Mouse (Mus musculus) left cerebral cortex, adult 11 months (tissue): ENCODE data around the gene Bcl2l13.
"Not testable (repeated sequence)": the region's sequence is repeated elsewhere in the genome, so short reads cannot be mapped to it uniquely, and the experiment has no call there.

Experiments
- DNase-seq: peaks from one replicate; pipeline ENCODE4 v3.0.0; 2022; ENCODE audit warnings: low spot score

Bcl2l13 gene

GRCm38 (mm10) chr6:120901776-120902645 lies 66.0 kb downstream of the Bcl2l13 start:
- DNase-seq, result no peak

DNA sequence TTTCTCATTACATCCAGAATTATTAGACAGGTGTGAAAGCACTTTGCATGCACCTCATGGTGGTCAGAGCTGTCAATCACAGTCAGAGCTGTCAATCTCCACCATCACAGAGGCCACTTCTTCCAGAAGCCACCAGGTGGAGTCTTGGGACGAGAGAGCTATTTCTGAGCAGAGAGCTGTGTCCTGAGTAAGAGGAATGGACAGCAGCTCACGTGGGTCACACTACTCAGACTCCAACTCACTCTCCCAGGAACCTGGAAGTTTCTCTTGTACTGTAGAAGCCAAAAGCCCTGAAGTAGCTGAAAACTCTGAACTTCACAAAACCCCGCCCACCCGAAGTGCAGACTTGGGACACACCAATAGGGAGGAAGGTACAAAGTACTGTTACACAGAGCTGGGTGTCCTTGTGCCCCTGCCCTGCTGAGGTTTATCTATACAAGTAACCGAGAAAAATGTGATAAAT lies 67.5 kb downstream of the Bcl2l13 start:
- DNase-seq, result no peak

GRCm38 (mm10) chr6:120903961-120904360 lies 67.9 kb downstream of the Bcl2l13 start:
- DNase-seq, result no peak

DNA sequence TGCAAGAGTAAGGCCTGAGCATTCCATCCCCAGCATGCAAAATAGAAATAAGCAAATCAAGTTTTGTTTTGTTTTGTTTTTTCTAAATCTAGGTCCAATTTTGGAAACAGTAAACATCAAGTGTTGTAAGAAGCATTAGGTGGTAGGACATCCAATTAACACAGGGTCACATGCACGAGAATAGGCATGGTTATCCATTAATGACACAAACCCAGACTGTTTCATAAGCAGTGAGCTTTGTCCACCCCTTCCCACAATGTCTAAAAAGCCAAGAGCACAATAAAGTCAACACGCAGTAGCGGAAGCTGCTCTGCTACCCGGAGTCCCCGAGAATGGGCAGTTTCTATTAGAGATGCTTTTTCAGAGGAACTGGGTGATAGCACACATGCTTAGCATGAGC lies 69.1 kb downstream of the Bcl2l13 start:
- DNase-seq, result no peak

- DNase-seq, result no peak
These were observed 70.5 kb downstream of the Bcl2l13 start for GRCm38 (mm10) chr6:120906521-120906920.

- not testable (repeated sequence) for DNase-seq
These were observed 72.0 kb downstream of the Bcl2l13 start for GRCm38 (mm10) chr6:120907876-120908597.

GRCm38 (mm10) chr6:120909501-120909900 lies 73.5 kb downstream of the Bcl2l13 start:
- DNase-seq, result no peak

DNA sequence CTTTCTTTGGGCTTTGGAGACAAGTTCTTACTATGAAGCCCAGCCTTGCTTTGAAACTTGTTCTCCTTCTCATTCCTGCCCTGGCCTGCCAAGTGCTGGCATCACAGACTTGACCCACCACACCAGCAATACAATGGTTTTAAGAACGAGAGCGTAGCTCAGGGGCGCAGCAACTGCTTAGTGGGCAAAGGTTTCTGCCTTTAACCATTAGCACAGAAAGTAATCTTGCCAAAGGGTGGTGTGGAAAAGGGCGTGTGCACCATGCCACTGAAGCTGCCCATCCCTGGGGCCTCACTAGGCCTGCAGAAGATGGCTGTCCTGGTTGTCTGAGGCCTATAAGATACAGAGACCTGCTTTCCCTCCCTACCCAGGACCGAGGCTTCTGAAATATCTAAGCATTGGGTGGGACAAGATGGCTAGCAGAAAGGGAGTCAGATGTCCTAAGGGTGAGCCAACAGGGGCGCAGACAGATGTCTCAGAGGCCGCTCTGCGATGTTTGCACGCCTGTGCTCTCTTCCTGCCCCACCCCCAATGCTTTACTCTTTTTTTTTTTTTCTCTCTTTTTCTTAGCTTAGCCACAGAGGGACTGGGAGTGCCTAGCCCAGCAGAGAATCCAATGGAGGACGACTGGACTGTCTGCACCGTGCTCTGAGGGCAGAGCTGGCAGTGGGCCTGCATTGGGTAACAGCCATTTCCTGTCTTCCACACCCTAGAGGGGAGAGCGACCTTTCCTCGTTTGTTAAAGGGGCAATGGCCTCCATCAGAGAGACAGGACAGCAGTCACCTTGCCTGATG lies 75.4 kb downstream of the Bcl2l13 start:
- DNase-seq, result no peak

- DNase-seq, result no peak
These were observed 76.9 kb downstream of the Bcl2l13 start for GRCm38 (mm10) chr6:120912931-120913330.

- no peak for DNase-seq
These were observed 77.8 kb downstream of the Bcl2l13 start for GRCm38 (mm10) chr6:120913783-120914182.

DNA sequence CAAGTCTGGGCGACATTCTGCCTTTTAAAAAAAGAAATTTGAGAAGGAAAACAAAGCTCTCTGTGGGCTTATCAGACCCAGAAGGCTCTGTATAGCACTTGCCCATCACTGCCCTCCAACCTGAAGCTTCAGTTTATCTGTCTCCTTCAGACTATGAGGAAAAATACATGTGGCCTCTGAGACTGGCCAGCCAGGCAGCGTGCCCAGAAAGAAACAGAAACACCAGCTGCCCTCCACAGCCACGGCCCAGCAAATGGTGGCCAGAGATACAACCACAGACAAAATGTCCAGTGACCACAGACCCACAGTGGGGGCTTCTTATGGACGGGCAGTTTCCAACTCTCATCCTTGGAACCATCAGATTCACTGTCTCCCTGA lies 78.5 kb downstream of the Bcl2l13 start:
- DNase-seq, result no peak

- DNase-seq, result no peak
These were observed 79.1 kb downstream of the Bcl2l13 start for GRCm38 (mm10) chr6:120914911-120915648.

GRCm38 (mm10) chr6:120915649-120915975 lies 79.6 kb downstream of the Bcl2l13 start:
- DNase-seq, result no peak

- peak; percentile 61 for DNase-seq
These were observed 80.3 kb downstream of the Bcl2l13 start, which contains the start of gene Bid for GRCm38 (mm10) chr6:120916074-120916971. TSS of gene Bid (minus strand) at chr6:120916853.

DNA sequence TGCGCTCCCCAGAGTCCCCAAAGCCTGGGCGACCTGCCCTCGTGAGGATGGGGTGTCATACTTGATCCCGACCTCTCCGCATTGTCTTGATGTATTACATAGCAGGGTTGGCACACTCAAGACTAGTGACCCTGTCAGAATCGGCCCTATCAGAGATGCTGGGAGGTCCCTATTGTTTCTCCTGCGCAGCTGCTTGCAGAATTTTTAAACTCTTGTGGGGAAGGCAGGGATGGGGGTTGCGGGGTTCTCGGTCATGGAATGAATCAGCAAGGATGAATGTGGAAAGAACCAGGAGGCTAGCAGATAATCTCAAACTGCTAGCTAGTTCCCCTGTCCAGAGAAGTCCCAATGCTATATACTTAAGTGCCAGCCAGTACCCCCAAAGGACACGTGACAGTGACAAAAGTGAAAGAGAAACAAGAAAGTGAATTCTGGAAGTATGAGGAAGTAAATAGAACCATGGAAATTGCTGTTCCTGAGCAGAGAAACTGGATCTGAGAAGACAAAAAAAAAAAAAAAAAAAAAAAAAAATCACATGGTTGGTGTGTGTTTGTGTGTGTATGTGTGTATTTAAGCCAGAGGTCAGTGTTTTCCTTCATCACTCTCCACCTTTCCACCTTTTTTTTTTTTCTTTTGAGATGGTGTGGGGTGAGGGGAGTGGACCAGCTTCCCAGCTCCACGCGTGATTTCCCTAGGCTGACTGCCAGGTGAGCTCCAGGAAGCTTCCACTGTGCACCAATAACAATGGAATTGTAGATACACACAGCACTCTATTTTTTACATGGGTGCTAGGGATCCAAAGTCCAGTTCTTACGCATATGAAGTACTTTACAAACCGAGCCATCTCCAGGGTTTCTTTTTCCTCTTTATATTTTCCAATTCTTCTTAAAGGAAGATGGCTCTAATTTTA lies 81.2 kb downstream of the Bcl2l13 start:
- not testable (repeated sequence) for DNase-seq

GRCm38 (mm10) chr6:120917975-120918374 lies 82.0 kb downstream of the Bcl2l13 start:
- no peak for DNase-seq

DNA sequence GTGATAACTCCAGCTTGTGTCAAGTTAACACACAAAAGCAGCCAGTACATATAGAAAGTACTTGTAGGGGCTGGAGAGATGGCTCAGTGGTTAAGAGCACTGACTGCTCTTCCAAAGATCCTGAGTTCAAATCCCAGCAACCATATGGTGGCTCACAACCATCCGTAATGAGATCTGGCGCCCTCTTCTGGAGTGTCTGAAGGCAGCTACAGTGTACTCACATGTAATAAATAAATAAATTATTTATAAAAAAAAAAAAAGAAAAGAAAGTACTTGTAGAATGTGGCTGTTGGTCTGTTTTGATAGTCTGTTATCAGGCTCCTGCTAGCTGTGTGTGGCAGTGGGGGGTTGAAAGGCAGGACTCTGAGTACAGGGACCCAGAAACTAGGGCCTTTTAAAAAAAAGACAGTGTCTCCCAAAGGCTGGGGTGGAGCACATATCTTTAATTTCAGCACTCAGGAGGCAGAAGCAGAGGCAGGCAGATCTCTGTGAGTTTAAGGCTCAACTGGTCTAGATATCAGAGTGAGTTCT lies 88.8 kb downstream of the Bcl2l13 start:
- DNase-seq, result not testable (repeated sequence)

- no peak for DNase-seq
These were observed 90.9 kb downstream of the Bcl2l13 start for GRCm38 (mm10) chr6:120926880-120927279.

- no peak for DNase-seq
These were observed 91.8 kb downstream of the Bcl2l13 start for GRCm38 (mm10) chr6:120927765-120928164.
